22 mouse cellular contexts compared by ENCODE assay signal in genomic region chr12:110204246-110204989, GRCm38 (mm10).
DNase-seq lines count a peak whose midpoint lies in the region; ATAC-seq and TF ChIP-seq lines count a peak whose summit lies in the region.
"Had no signal": no experiment of that assay in that cellular context is flagged by ENCODE, and none has a peak within 500 bp of the region (broad histone marks: within the 10 kb centered on the region; RNA-seq: fewer than 3 reads in every experiment).

No protein-coding gene starts in this region.

- no peak overlapping the region for H3K27ac ChIP-seq in heart, embryonic 12.5 days (ENCODE audit: poor library complexity, severe bottlenecking)
- no peak overlapping the region for H3K27ac ChIP-seq in intestine, embryonic 14.5 days (ENCODE audit: low read depth)
- peak overlapping the region; percentile 87 for H3K27ac ChIP-seq in intestine, postnatal 0 days (ENCODE audit: low read depth, low read length)
- peak overlapping the region; percentile 65 for H3K27ac ChIP-seq in small intestine, adult 2 months (ENCODE audit: insufficient read depth, low read depth, low read length)
- H3K27ac ChIP-seq: embryonic facial prominence, embryonic 10.5 days; heart, embryonic 15.5 days; hindbrain, embryonic 10.5 days; hindbrain, embryonic 14.5 days had no signal

- H3K9ac ChIP-seq in heart, embryonic 12.5 days = no peak overlapping the region
- H3K9ac ChIP-seq in intestine, embryonic 14.5 days (ENCODE audit: low read length) = no peak overlapping the region
- H3K9ac ChIP-seq in intestine, postnatal 0 days (ENCODE audit: low read depth, low read length) = no peak overlapping the region
- H3K9ac ChIP-seq: heart, embryonic 15.5 days; hindbrain, embryonic 14.5 days had no signal

- H3K9me3 ChIP-seq in heart, embryonic 12.5 days (replicated peaks) = no peaks in the 10 kb centered on the region
- H3K9me3 ChIP-seq in intestine, embryonic 14.5 days (ENCODE audit: control insufficient read depth, low read length) = no peaks in the 10 kb centered on the region
- no peaks in the 10 kb centered on the region for H3K9me3 ChIP-seq in intestine, postnatal 0 days (ENCODE audit: control insufficient read depth)
- H3K9me3 ChIP-seq: embryonic facial prominence, embryonic 10.5 days; heart, embryonic 15.5 days; hindbrain, embryonic 10.5 days had no signal

- no peak for DNase-seq in heart, adult 18-20 months
- DNase-seq in intestine, embryonic 14.5 days (ENCODE audit: low spot score) = no peak
- DNase-seq in neural tube, embryonic 10.5 days (ENCODE audit: extremely low spot score, low spot score) = no peak
- DNase-seq in spleen, postnatal 4 days (ENCODE audit: low spot score in 2 of 2) = no peak
- no peak for DNase-seq in T-cell, adult 2 months (ENCODE audit: low spot score)
- DNase-seq: adrenal gland, adult 2 months; adrenal gland, postnatal 25 days; cerebellum, adult 2 months; cerebellum, postnatal 10 days; gastrocnemius, postnatal 10 days; heart, postnatal 14 days had no signal

- TF ChIP-seq CTCF in intestine, postnatal 0 days (IDR thresholded peaks at IDR 0.05; ENCODE audit: low read depth) = no peak
- no peak for TF ChIP-seq CTCF in small intestine, adult 2 months (IDR thresholded peaks at IDR 0.05; ENCODE audit: extremely low read depth, insufficient read length, insufficient replicate concordance, low read depth, low read length)

- H3K4me2 ChIP-seq in heart, embryonic 12.5 days = no peak overlapping the region
- no peak overlapping the region; the same call in 1 of the 2 replicates for H3K4me2 ChIP-seq in intestine, embryonic 14.5 days (ENCODE audit: low read length)
- peak overlapping the region; percentile 25 for H3K4me2 ChIP-seq in intestine, postnatal 0 days (replicated peaks; ENCODE audit: low read depth)
- H3K4me2 ChIP-seq: heart, embryonic 15.5 days; hindbrain, embryonic 14.5 days had no signal

- H3K27me3 ChIP-seq in heart, embryonic 12.5 days (replicated peaks) = peaks cover 32% of the 10 kb centered on the region
- no peaks in the 10 kb centered on the region for H3K27me3 ChIP-seq in intestine, embryonic 14.5 days (replicated peaks; ENCODE audit: control insufficient read depth, insufficient read depth, low read length)
- no peaks in the 10 kb centered on the region for H3K27me3 ChIP-seq in intestine, postnatal 0 days (replicated peaks; ENCODE audit: control insufficient read depth, insufficient read depth, low read length)
- H3K27me3 ChIP-seq in small intestine, adult 2 months (ENCODE audit: control insufficient read depth, insufficient read depth, low read length) = no peaks in the 10 kb centered on the region
- H3K27me3 ChIP-seq: CH12.LX, Patski had no signal

- no peak for TF ChIP-seq POLR2A in small intestine, adult 2 months (IDR thresholded peaks at IDR 0.05; ENCODE audit: low read depth, low read length)

- H3K4me3 ChIP-seq in heart, embryonic 12.5 days = no peak overlapping the region
- no peak overlapping the region for H3K4me3 ChIP-seq in intestine, embryonic 14.5 days (ENCODE audit: low read depth, low read length)
- no peak overlapping the region for H3K4me3 ChIP-seq in intestine, postnatal 0 days (ENCODE audit: low read depth, low read length)
- H3K4me3 ChIP-seq in small intestine, adult 2 months (ENCODE audit: low read depth, low read length) = no peak overlapping the region
- H3K4me3 ChIP-seq: embryonic facial prominence, embryonic 10.5 days; erythroblast, embryonic 14.5 days; heart, embryonic 15.5 days; hindbrain, embryonic 10.5 days had no signal

- H3K4me1 ChIP-seq in heart, embryonic 12.5 days (replicated peaks) = 0 out of 2 replicates have a peak, but pooled peaks cover 7% of the 10 kb centered on the region
- no peaks in the 10 kb centered on the region for H3K4me1 ChIP-seq in intestine, embryonic 14.5 days (replicated peaks; ENCODE audit: control insufficient read depth, insufficient read depth, low read length)
- peaks cover 12% of the 10 kb centered on the region for H3K4me1 ChIP-seq in intestine, postnatal 0 days (replicated peaks; ENCODE audit: control insufficient read depth, insufficient read depth, low read length)
- H3K4me1 ChIP-seq in small intestine, adult 2 months (ENCODE audit: control insufficient read depth, insufficient read depth, insufficient read length, low read length) = peaks cover 21% of the 10 kb centered on the region

- 43% methylated on average over 6 of the region's 6 CpGs for WGBS in heart, embryonic 12.5 days
- whole genome bisulfite sequencing in intestine, embryonic 14.5 days = 41% methylated on average over 6 of the region's 6 CpGs
- 24% methylated on average over 6 of the region's 6 CpGs for whole genome bisulfite sequencing in intestine, postnatal 0 days
- WGBS in small intestine, adult 2 months = 19% methylated on average over 6 of the region's 6 CpGs

- H3K36me3 ChIP-seq in heart, embryonic 12.5 days = no peaks in the 10 kb centered on the region
- H3K36me3 ChIP-seq in intestine, embryonic 14.5 days (ENCODE audit: control insufficient read depth, insufficient read depth, low read length) = no peaks in the 10 kb centered on the region
- no peaks in the 10 kb centered on the region for H3K36me3 ChIP-seq in intestine, postnatal 0 days (ENCODE audit: control insufficient read depth, insufficient read depth)
- no peaks in the 10 kb centered on the region for H3K36me3 ChIP-seq in small intestine, adult 2 months (ENCODE audit: control insufficient read depth, insufficient read depth, low read length)
- H3K36me3 ChIP-seq: embryonic facial prominence, embryonic 10.5 days; heart, embryonic 15.5 days; hindbrain, embryonic 10.5 days had no signal

- ATAC-seq in heart, embryonic 12.5 days (ENCODE audit: insufficient number of reproducible peaks, low FRiP score) = peak; percentile 91
- peak; percentile 77 for ATAC-seq in intestine, embryonic 14.5 days (replicated peaks; ENCODE audit: low FRiP score, low TSS enrichment, low read depth)
- peak; percentile 93 for ATAC-seq in intestine, postnatal 0 days
- ATAC-seq: forebrain, embryonic 16.5 days had no signal

Comparison
In these comparisons a context has a peak if more than half of its experiments do, and no peak if none do; other contexts are left out.
1. H3K27ac ChIP-seq: peak in intestine, postnatal 0 days (single experiment) and small intestine, adult 2 months (single experiment); none in heart, embryonic 12.5 days (single experiment) and intestine, embryonic 14.5 days (single experiment).
2. Peak in every context shown above with its lines, with median percentiles within 50 percentile points of each other: ATAC-seq.